Mouse (Mus musculus) G1E-ER4 (cell line): ENCODE measurements around the gene Tekt1. TPM values are rescaled to one million over a fixed set of nuclear protein-coding genes. Genes with fewer than 3 reads are reported as not detected.

ENCODE experiments used
- GATA1 ChIP-seq: IDR thresholded peaks from one replicate; pipeline ENCODE4 v1.8.0; 2012; ENCODE audit warnings: low read length, inconsistent platforms
- polyA plus RNA-seq: library from polyadenylated mRNA; stranded (reverse); fragments of >175 nt; gene quantifications from 2 replicates; pipeline ENCODE4 v1.2.3, GENCODE M21; 2012

The Tekt1 gene
- polyA plus RNA-seq, 1 experiment: not detected

GRCm38 (mm10) chr11:72361385-72362346 lies 576 bp downstream of the Tekt1 start:
- TF ChIP-seq GATA1: no peak

DNA sequence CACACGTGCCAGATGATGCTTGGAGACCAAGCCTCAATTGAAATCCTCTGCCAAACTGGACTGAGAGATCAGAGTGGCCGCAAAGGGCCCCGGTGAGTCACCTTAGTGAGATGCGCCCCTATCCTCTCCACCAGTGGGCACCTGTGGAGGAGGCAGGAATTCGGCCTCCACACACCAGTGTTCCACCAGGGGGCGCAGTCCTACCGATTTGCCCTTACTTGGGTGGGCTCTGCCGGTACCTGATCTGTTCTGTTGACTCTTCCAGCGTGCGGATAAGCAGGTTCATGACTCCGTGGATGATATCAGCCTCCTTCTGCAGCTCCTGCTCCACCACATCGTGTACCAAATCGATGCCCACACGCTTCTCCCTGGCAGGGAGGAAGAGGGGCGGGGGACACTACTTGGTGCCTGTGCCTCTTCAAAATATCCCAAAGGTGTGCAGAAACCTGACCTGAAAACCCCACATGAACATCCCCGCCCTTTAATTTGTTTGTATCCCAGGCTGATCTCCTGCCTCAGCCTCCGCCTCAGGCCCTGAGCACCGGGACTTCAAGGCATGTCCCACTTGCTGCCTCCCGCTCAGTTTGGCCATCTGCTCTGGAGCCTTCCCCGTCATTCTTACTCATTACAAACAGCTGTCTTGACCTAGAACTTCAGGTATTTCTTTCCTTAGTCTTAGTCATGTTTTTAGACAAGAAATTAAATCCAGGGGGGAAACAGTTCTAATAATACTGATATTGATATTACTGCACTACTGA lies 7.1 kb downstream of the Tekt1 start:
- no peak for TF ChIP-seq GATA1

DNA sequence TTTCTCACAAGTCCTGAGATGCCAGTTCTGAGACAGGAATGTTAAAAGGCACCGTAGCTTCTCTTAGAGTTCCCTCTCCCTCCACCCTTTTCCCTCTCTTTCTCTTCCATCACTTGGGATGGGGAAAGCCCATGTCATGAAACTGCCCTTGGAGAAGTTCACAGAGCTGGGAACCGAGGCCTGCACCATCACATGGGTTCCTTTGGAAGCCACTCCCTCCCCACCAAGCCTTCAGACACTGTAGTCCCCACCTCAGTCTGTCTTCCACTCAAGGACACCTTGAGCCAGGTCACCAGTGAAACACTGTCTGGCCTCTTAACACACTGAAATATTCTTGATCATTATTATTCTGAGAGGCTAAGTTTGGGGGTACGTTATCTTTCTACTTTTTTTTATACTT lies 9.1 kb downstream of the Tekt1 start:
- TF ChIP-seq GATA1: no peak

DNA sequence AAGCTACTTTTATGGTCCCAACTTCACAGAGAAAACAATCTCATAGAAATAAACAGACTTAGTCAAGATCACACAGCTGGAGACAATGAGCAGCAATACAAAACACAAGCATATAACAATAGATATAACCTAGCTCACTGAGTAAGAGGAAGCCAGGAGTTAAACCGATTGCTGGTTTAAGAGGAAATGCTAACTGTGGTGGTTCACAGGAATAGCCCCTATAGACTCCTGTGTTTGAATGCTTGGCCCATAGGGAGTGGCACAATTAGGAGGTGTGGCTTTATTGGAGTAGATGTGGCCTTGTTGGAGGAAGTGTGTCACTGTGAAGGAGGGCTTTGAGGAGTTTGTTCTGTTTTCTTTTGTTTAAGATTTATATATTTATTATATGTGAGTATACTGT lies 10.0 kb downstream of the Tekt1 start:
- no peak for TF ChIP-seq GATA1

DNA sequence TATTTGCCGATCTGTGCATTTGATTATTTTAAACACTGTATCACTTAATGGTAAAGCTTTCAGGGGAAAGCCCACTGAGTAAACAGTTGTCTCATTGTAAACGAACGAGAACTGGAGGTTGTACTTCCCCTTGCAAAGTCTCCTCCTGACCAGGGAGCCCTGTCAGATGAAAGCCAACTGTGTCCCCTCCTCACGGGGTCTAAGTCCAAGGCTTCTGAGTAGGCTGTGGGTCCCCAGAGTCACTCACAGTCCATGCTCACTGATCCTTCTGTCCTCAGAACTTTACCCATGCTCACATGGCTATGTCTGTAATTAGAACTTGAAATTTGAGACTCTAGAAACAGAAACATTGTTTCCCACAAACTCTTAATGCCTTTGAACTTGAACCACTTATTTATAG lies 12.6 kb downstream of the Tekt1 start:
- TF ChIP-seq GATA1: no peak

GRCm38 (mm10) chr11:72349016-72349415 lies 13.2 kb downstream of the Tekt1 start:
- TF ChIP-seq GATA1: no peak

GRCm38 (mm10) chr11:72348563-72348962 lies 13.7 kb downstream of the Tekt1 start:
- TF ChIP-seq GATA1: no peak

GRCm38 (mm10) chr11:72344486-72344885 lies 17.8 kb downstream of the Tekt1 start:
- no peak for TF ChIP-seq GATA1

DNA sequence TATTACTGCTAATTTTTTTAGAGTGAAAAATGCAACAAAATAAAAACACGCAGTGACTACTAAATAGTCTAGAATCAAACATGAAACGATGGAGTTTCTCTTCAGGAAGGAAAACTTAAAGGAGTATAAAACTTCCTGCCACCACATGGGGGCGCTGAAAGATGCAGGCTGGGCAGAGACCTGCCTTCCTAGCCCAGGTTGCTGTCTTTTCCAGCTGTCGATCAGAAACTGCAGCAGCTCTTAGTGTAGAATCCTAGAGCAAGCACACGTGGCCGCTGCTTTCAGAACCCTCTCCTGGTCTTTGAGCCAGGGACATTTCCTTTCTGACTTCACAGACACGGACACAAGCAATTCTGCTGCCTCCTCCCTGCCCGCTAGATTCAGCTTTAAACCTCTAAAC lies 18.3 kb downstream of the Tekt1 start:
- TF ChIP-seq GATA1: no peak

- no peak for TF ChIP-seq GATA1
Measured at GRCm38 (mm10) chr11:72342549-72343237, 19.5 kb downstream of the Tekt1 start.

- no peak for TF ChIP-seq GATA1
Measured at GRCm38 (mm10) chr11:72339716-72340115, 22.5 kb downstream of the Tekt1 start.

DNA sequence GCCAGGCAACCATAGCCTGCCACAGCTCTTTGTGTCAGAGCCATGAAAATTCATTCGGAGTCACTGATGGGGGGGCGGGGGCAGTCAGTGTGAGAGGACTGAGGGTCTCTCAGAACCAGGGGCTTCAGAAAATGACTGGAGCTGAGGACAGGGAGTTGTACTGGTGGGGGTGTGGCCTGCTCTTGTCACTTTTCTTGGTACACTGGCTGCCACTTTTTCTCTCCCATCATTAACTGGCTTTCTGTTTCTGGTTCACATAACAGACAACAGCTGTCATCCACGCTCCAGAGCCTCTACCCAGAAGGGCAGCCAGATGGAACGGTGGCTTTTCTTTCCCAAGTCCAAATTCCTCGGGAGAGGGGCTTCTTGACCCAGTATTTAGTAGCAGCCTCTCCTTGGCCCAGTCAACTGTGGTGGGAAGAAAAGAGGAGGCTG lies 23.8 kb downstream of the Tekt1 start:
- no peak for TF ChIP-seq GATA1

DNA sequence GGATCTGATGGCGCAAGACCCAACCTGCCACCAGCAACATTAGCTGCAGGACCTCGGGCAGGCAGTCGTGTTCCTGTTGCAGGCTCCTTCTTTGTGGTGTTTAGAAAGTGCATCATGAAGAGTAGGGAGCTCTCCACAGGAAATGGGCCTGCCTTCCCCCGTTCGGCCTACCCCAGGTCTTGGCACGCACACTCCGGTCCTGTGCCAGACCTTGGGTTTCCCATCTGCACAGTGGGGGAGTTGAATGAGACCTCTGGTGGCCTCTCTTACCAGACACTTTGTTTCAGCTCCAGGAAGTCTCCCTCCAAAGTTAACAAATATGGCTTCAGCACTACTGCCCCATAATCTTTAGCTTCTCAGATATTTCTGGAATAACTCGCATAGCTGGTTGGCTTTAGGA lies 25.5 kb downstream of the Tekt1 start:
- TF ChIP-seq GATA1: no peak

GRCm38 (mm10) chr11:72334653-72335052 lies 27.6 kb downstream of the Tekt1 start:
- no peak for TF ChIP-seq GATA1

GRCm38 (mm10) chr11:72332951-72333667 lies 29.1 kb downstream of the Tekt1 start:
- no peak for TF ChIP-seq GATA1
